Mouse (Mus musculus) limb, embryonic 13.5 days (tissue): ENCODE results near the gene Plekhn1. TPM values are rescaled to one million over a fixed set of nuclear protein-coding genes. Genes with fewer than 3 reads are reported as not detected.
A peak's percentile ranks its signal among the peaks of the same experiment; 100 is the strongest.

ENCODE experiments used
- ATAC-seq: fragments of 200-750 bp; cut with Nextera tagmentation; 2 replicates; pipeline ENCODE4 v1.8.0; 2017; ENCODE audit warnings: low read depth, moderate number of reproducible peaks, moderate TSS enrichment; ENCODE audit not compliant: low FRiP score
- H3K27ac ChIP-seq: fragments of 300-500 bp; sonication (generic); 2 replicates; pipeline ENCODE4 v1.5.1; 2015; ENCODE audit warnings: inconsistent platforms, mild to moderate bottlenecking, moderate library complexity
- H3K27me3 ChIP-seq: fragments of 300-500 bp; sonication (generic); 2 replicates; pipeline ENCODE4 v1.6.1; 2015; ENCODE audit warnings: mild to moderate bottlenecking, inconsistent platforms
- H3K36me3 ChIP-seq: fragments of 300-500 bp; sonication (generic); 2 replicates; pipeline ENCODE4 v1.6.1; 2015; ENCODE audit warnings: inconsistent platforms, mild to moderate bottlenecking, moderate library complexity
- H3K4me1 ChIP-seq: fragments of 300-500 bp; sonication (generic); 2 replicates; pipeline ENCODE4 v1.6.1; 2015; ENCODE audit warnings: inconsistent platforms
- H3K4me2 ChIP-seq: fragments of 300-500 bp; sonication (generic); replicated peaks from 2 replicates; pipeline ENCODE4 v1.6.1; 2015; ENCODE audit warnings: inconsistent platforms, mild to moderate bottlenecking, moderate library complexity
- H3K4me3 ChIP-seq: fragments of 300-500 bp; sonication (generic); 2 replicates; pipeline ENCODE4 v1.5.1; 2015; ENCODE audit warnings: moderate library complexity, mild to moderate bottlenecking, inconsistent platforms
- H3K9ac ChIP-seq: fragments of 300-500 bp; sonication (generic); 2 replicates; pipeline ENCODE4 v1.6.1; 2015; ENCODE audit warnings: mild to moderate bottlenecking, inconsistent platforms
- H3K9me3 ChIP-seq: fragments of 300-500 bp; sonication (generic); 2 replicates; pipeline ENCODE4 v1.6.1; 2016; ENCODE audit warnings: inconsistent platforms
- WGBS: fragments of 180-500 bp; shearing (Covaris S2); methylation state at CpG from one replicate; pipeline ENCODE4 v1.1.7; 2015; 5-methylcytosine and 5-hydroxymethylcytosine counted together
- polyA plus RNA-seq: library from polyadenylated mRNA; unstranded; fragments of >200 nt; fragmentation: Nextera tagmentation; extraction: Ambion mirVana; gene quantifications from 2 replicates; pipeline ENCODE4 v1.2.1, GENCODE M21; 2015

Gene Plekhn1
- polyA plus RNA-seq, 1 experiment from 2014 or later: 24.9 TPM

- peaks cover 61% of the 10 kb centered on the region for H3K36me3 ChIP-seq
- H3K4me2 ChIP-seq: peak overlapping the region; percentile 94
- H3K27ac ChIP-seq: peak overlapping the region; percentile 55; the same call in 1 of the 2 replicates
- H3K4me1 ChIP-seq: peaks cover 15% of the 10 kb centered on the region
- no peak for ATAC-seq
- H3K27me3 ChIP-seq: no peaks in the 10 kb centered on the region
- 2% methylated on average over 17 of the region's 17 CpGs for WGBS
- H3K9me3 ChIP-seq: no peaks in the 10 kb centered on the region
- peak overlapping the region; percentile 90 for H3K4me3 ChIP-seq
- H3K9ac ChIP-seq: peak overlapping the region; percentile 85
These were observed 596 bp downstream of the Plekhn1 start for GRCm38 (mm10) chr4:156234021-156234501.

- peaks cover 17% of the 10 kb centered on the region for H3K4me1 ChIP-seq
- peaks cover 50% of the 10 kb centered on the region for H3K36me3 ChIP-seq
- H3K27me3 ChIP-seq: no peaks in the 10 kb centered on the region
- ATAC-seq: peak; percentile 26; the same call in 1 of the 2 replicates
- H3K9ac ChIP-seq: peak overlapping the region; percentile 35; the same call in 1 of the 2 replicates
- H3K27ac ChIP-seq: no peak overlapping the region
- H3K4me3 ChIP-seq: peak overlapping the region; percentile 3; the same call in 1 of the 2 replicates
- no peaks in the 10 kb centered on the region for H3K9me3 ChIP-seq
- 24% methylated on average over 12 of the region's 12 CpGs for WGBS
- peak overlapping the region; percentile 42 for H3K4me2 ChIP-seq
These were observed 6.1 kb downstream of the Plekhn1 start for GRCm38 (mm10) chr4:156228393-156229024.

DNA sequence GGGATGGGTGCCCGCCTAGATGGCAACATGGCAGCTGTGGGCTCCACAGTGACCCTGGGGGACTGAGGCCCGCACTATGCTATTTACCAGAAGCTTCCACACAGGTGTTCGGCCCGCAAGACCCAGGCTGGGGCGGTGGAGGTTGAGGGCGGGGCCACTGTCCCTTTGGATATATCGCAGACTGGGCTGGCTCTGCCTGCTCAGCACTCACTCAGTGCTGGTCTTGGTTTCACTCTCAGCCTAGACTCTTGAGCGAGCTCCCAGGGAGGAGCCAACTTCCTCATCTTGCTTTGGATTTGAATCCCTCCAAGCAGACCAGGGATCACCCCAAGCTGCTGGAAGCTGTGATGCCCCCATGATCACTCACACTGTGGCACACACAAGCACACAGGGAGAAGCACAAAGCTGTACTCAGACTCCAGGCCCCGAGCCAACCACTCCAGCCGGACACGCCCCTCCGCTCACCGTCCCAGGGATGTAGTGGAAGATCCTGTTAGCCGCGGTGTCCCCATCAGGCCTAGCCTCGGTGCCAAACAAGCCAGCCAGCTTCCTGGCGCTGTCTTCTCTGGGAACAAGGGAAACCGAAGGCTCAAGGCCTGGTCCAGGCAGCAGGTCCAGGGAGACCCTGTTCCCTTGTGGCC lies 6.8 kb downstream of the Plekhn1 start:
- H3K27ac ChIP-seq: no peak overlapping the region
- H3K9me3 ChIP-seq: no peaks in the 10 kb centered on the region
- H3K4me2 ChIP-seq: peak overlapping the region; percentile 42
- H3K4me3 ChIP-seq: peak overlapping the region; percentile 3; the same call in 1 of the 2 replicates
- peaks cover 44% of the 10 kb centered on the region for H3K36me3 ChIP-seq
- ATAC-seq: no peak
- H3K9ac ChIP-seq: peak overlapping the region; percentile 35; the same call in 1 of the 2 replicates
- peaks cover 12% of the 10 kb centered on the region for H3K4me1 ChIP-seq
- WGBS: 25% methylated on average over 18 of the region's 18 CpGs
- H3K27me3 ChIP-seq: no peaks in the 10 kb centered on the region

GRCm38 (mm10) chr4:156224276-156224675 lies 10.4 kb downstream of the Plekhn1 start:
- Histone ChIP-seq H3K36me3 (peaks cover 18% of the 10 kb centered on the region), H3K9ac (no peak overlapping the region), H3K4me1 (peaks cover 12% of the 10 kb centered on the region), H3K27me3 (no peaks in the 10 kb centered on the region), H3K9me3 (no peaks in the 10 kb centered on the region), H3K4me3 (no peak overlapping the region), H3K4me2 (no peak overlapping the region), H3K27ac (no peak overlapping the region)
- WGBS: 78% methylated on average over 2 of the region's 2 CpGs
- ATAC-seq: no peak

GRCm38 (mm10) chr4:156219936-156220335 lies 14.7 kb downstream of the Plekhn1 start:
- 88% methylated on average over 11 of the region's 11 CpGs for WGBS
- Histone ChIP-seq H3K36me3 (peaks cover 11% of the 10 kb centered on the region), H3K4me3 (no peak overlapping the region), H3K4me1 (no peaks in the 10 kb centered on the region), H3K27ac (no peak overlapping the region), H3K9ac (no peak overlapping the region), H3K9me3 (no peaks in the 10 kb centered on the region), H3K4me2 (no peak overlapping the region), H3K27me3 (no peaks in the 10 kb centered on the region)
- no peak for ATAC-seq

DNA sequence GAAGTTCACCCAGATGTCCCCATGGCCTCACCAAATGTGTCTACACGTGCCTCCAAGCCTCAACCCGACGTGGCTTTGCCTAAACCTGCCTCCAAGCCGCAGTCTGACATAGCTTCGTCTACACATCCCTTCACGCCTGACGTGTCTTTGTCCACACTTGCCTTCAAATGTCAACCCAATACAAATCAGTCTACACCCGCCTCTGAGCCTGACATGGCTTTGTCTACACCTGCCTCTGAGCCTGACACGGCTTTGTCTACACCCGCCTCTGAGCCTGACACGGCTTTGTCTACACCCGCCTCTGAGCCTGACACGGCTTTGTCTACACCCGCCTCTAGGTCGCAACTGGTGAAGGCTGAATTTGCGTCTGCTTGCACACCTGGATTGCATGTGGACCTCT lies 16.8 kb downstream of the Plekhn1 start:
- no peak for ATAC-seq
- H3K4me3 ChIP-seq: no peak overlapping the region
- H3K9ac ChIP-seq: no peak overlapping the region
- no peak overlapping the region for H3K4me2 ChIP-seq
- whole genome bisulfite sequencing: 78% methylated on average over 16 of the region's 16 CpGs
- H3K27me3 ChIP-seq: no peaks in the 10 kb centered on the region
- no peak overlapping the region for H3K27ac ChIP-seq
- no peaks in the 10 kb centered on the region for H3K9me3 ChIP-seq
- H3K36me3 ChIP-seq: peaks cover 10% of the 10 kb centered on the region
- H3K4me1 ChIP-seq: no peaks in the 10 kb centered on the region

DNA sequence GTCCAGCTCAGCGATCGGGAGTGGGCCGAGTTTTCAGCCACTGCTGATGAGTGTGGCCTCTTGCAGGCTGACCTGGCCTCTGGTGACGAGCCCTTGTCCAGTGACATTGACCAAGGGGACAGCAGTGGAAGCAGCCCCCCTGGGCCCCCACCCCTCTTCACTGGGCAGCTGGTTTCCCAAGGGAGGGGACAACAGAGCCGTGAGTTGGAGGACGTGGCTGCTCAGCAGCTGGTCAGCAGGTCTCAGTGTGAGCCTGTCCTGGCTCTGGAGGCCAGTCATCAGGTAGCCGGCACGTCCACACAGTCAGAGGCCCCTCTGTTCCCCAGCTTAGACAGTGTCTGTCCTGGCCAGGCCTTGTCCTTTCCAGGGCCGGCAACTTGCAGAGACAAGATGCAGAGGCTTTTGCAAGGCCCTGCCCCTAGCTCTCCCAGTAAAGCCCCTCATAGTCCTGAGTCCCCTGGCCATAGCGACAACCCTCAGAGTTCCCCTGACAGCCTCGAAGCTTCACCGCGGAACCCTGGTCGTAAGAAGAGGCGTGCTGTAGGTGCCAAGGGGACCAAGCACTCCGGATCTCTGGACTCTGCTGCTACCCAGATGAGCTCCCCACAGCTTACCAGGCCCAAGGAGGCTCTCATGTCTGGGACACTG lies 17.5 kb downstream of the Plekhn1 start:
- no peak for ATAC-seq
- Histone ChIP-seq H3K4me2 (no peak overlapping the region), H3K27me3 (no peaks in the 10 kb centered on the region), H3K9ac (no peak overlapping the region), H3K9me3 (no peaks in the 10 kb centered on the region), H3K27ac (no peak overlapping the region), H3K4me1 (no peaks in the 10 kb centered on the region), H3K4me3 (no peak overlapping the region), H3K36me3 (peaks cover 3% of the 10 kb centered on the region; the same call in 1 of the 2 replicates)
- 74% methylated on average over 16 of the region's 16 CpGs for WGBS

DNA sequence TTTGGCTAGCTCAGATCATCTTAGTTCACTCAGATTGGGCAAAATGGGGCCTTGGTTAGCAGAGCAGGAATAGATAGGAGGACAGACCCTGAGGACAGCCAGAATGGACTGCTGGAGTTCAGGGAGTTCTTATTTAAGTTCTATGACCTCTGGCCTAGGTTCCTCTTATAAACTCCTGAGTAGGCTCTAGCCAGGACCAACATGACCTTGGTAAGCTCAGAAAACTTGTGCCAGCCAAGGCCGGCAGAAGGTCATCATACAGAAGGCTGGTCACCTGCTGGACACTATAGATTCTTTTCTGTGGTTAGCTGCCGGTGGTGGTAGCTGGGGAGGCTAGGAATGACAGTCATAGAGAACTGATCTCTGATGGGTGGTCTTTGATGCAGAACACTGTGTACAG lies 18.5 kb downstream of the Plekhn1 start:
- Histone ChIP-seq H3K27ac (no peak overlapping the region), H3K27me3 (no peaks in the 10 kb centered on the region), H3K36me3 (no peaks in the 10 kb centered on the region), H3K9ac (no peak overlapping the region), H3K4me2 (no peak overlapping the region), H3K4me3 (no peak overlapping the region), H3K4me1 (no peaks in the 10 kb centered on the region), H3K9me3 (no peaks in the 10 kb centered on the region)
- ATAC-seq: no peak
- 90% methylated on average over 2 of the region's 2 CpGs for WGBS

DNA sequence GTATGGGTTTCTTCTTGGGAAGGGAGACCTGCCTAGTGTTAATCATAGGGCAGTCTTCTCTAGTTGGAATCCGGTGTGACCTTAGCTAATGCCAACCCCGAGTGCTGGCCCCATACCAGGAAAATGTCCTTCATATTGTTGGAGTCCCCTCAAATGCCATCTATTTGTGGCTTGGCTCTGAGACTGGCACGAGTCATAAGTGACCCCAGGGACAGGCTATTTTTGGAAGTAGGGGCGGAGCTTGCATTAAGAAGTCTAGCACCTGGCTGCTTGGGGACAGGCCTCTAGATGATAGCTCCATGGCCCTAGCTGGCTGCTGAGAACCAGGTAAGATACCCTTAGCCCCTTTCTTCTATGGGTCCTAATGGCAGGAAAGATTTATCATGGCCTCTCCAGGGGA lies 19.0 kb downstream of the Plekhn1 start, which contains the start of gene Perm1:
Perm1 (plus strand) TSS at position 220 of the 400 bp plus-strand sequence.
- H3K27ac ChIP-seq: no peak within 1 kb of the TSS
- WGBS: 70% methylated on average over 4 of the region's 4 CpGs
- H3K27me3 ChIP-seq: no peaks in the 10 kb centered on the region
- no peak within 1 kb of the TSS for H3K9ac ChIP-seq
- H3K36me3 ChIP-seq: no peaks in the 10 kb centered on the region
- H3K4me2 ChIP-seq: no peak within 1 kb of the TSS
- no peaks in the 10 kb centered on the region for H3K9me3 ChIP-seq
- ATAC-seq: no peak
- no peak within 1 kb of the TSS for H3K4me3 ChIP-seq
- no peaks in the 10 kb centered on the region for H3K4me1 ChIP-seq

GRCm38 (mm10) chr4:156213134-156213533 lies 21.5 kb downstream of the Plekhn1 start:
- H3K27ac ChIP-seq: no peak overlapping the region
- no peaks in the 10 kb centered on the region for H3K27me3 ChIP-seq
- WGBS: 90% methylated on average over 13 of the region's 13 CpGs
- H3K4me1 ChIP-seq: no peaks in the 10 kb centered on the region
- no peaks in the 10 kb centered on the region for H3K9me3 ChIP-seq
- no peak overlapping the region for H3K4me3 ChIP-seq
- no peak for ATAC-seq
- no peak overlapping the region for H3K4me2 ChIP-seq
- no peak overlapping the region for H3K9ac ChIP-seq
- H3K36me3 ChIP-seq: no peaks in the 10 kb centered on the region

DNA sequence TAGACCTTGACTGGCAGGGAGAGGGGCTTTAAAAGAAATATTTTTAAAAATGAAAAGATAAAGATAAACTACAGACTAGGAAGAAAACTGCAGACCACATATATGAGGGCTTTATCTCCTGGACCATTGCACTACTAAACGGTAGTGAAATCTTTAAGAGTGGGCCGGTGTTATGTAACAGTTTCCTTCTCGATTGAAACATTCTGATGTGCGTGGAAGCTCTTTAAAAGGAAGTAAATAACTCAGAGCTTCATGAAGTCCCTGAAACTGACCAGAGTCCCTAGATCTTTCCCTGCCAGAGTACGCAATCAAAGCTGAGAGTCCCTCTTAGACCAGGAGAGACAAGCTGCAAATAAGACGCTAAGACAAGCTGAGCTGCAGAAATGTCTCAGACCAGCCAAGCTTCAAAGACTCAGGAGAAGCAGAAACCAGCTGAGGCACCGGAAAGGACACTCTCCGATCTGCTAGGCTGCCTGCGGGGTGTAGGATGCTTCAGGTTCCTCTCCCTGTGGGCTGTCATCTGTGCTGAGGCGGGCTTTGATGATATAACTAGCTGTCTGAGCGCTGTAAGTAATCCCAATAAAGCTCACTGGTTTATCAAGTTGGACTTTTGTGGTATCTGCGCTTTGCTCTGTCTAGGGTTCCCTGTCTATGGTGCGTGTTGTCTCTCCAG lies 24.6 kb downstream of the Plekhn1 start:
- peaks cover 10% of the 10 kb centered on the region for H3K27me3 ChIP-seq
- H3K4me2 ChIP-seq: no peak overlapping the region
- H3K36me3 ChIP-seq: no peaks in the 10 kb centered on the region
- 70% methylated on average over 13 of the region's 13 CpGs for WGBS
- no peak for ATAC-seq
- H3K27ac ChIP-seq: no peak overlapping the region
- no peaks in the 10 kb centered on the region for H3K4me1 ChIP-seq
- H3K9ac ChIP-seq: no peak overlapping the region
- H3K4me3 ChIP-seq: no peak overlapping the region
- no peaks in the 10 kb centered on the region for H3K9me3 ChIP-seq

DNA sequence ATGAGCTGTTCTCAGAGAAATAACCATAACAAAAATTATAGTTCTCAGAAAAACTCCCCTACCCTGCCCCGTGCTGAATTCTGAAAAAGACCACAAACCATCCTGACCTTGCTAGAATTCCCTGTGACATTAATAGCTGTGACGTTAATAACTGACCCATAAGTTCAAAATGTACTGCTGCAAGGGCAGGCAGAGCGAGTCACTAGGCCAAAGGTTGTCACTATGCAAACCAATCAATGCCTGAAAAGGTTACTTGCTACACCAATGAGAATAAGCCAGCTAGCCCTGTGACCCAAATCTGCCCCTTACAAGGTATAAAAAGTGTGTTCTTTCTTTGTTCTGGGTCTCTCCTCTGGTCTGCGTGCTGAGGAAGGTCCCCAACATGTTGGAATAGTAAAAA lies 25.8 kb downstream of the Plekhn1 start:
- no peak for ATAC-seq
- no peak overlapping the region for H3K9ac ChIP-seq
- H3K27ac ChIP-seq: no peak overlapping the region
- H3K4me2 ChIP-seq: no peak overlapping the region
- H3K27me3 ChIP-seq: peaks cover 22% of the 10 kb centered on the region
- no peaks in the 10 kb centered on the region for H3K9me3 ChIP-seq
- H3K36me3 ChIP-seq: no peaks in the 10 kb centered on the region
- 88% methylated on average over 4 of the region's 4 CpGs for WGBS
- H3K4me1 ChIP-seq: peaks cover 3% of the 10 kb centered on the region
- H3K4me3 ChIP-seq: no peak overlapping the region
